Mouse (Mus musculus): ENCODE results near the gene Olfr324. TPM values are rescaled to one million over a fixed set of nuclear protein-coding genes. Genes with fewer than 3 reads are reported as not detected.
A peak's percentile ranks its signal among the peaks of the same experiment; 100 is the strongest.

Gene Olfr324
- total RNA-seq (2021) (not detected), polyA plus RNA-seq (2012; rRNA removed) (not detected in 2 replicates)
- long read RNA-seq: 0 reads

GRCm38 (mm10) chr11:58594814-58595213, at the start of gene Olfr324:
TSS of gene Olfr324 (plus strand) at chr11:58595114.
- Histone ChIP-seq H3K4me1 (ENCODE audit: control insufficient read depth, insufficient read depth, low read length) (no peaks in the 10 kb centered on the region), H3K36me3 (ENCODE audit: control insufficient read depth, insufficient read depth, low read length) (no peaks in the 10 kb centered on the region), H3K4me3 (no peak within 1 kb of the TSS), H3K79me2 (replicated peaks; ENCODE audit: control insufficient read depth, insufficient read depth, low read length) (no peaks in the 10 kb centered on the region), H3K27ac (no peak within 1 kb of the TSS), H3K27me3 (ENCODE audit: control insufficient read depth, insufficient read depth, low read length) (no peaks in the 10 kb centered on the region), H3K9ac (ENCODE audit: low read depth, low read length) (no peak within 1 kb of the TSS)
- DNase-seq: no peak
- no peak for TF ChIP-seq CTCF (IDR thresholded peaks at IDR 0.05)
- TF ChIP-seq EP300 (IDR thresholded peaks at IDR 0.05; ENCODE audit: insufficient read depth, low read depth, low read length): no peak
- no peak for TF ChIP-seq POLR2A (IDR thresholded peaks at IDR 0.05; ENCODE audit: insufficient read depth, low read depth, low read length)
- 68% methylated on average over 6 of the region's 6 CpGs for WGBS
- intact Hi-C loops (cut with DNase I): no loop called here

- Histone ChIP-seq H3K4me1 (ENCODE audit: control insufficient read depth, insufficient read depth, low read length) (no peaks in the 10 kb centered on the region), H3K9ac (ENCODE audit: low read depth, low read length) (no peak within 1 kb of the TSS), H3K79me2 (replicated peaks; ENCODE audit: control insufficient read depth, insufficient read depth, low read length) (no peaks in the 10 kb centered on the region), H3K27ac (no peak within 1 kb of the TSS), H3K27me3 (ENCODE audit: control insufficient read depth, insufficient read depth, low read length) (no peaks in the 10 kb centered on the region), H3K4me3 (no peak within 1 kb of the TSS), H3K36me3 (ENCODE audit: control insufficient read depth, insufficient read depth, low read length) (no peaks in the 10 kb centered on the region)
- TF ChIP-seq POLR2A (IDR thresholded peaks at IDR 0.05; ENCODE audit: insufficient read depth, low read depth, low read length) (no peak), EP300 (IDR thresholded peaks at IDR 0.05; ENCODE audit: insufficient read depth, low read depth, low read length) (no peak), CTCF (IDR thresholded peaks at IDR 0.05) (no peak)
- WGBS: 57% methylated on average over 5 of the region's 5 CpGs
- intact Hi-C loops (cut with DNase I): no loop called here
- no peak for DNase-seq
These were observed 48.6 kb upstream of the Olfr324 start, which contains the start of gene Olfr329-ps for GRCm38 (mm10) chr11:58546322-58546721. TSS of gene Olfr329-ps (minus strand) at chr11:58546422.

GRCm38 (mm10) chr11:58555536-58555935, 39.4 kb upstream of the Olfr324 start, which contains the start of gene Olfr328:
TSS of gene Olfr328 (minus strand) at chr11:58555636.
- Histone ChIP-seq H3K9ac (ENCODE audit: low read depth, low read length) (no peak within 1 kb of the TSS), H3K4me1 (ENCODE audit: control insufficient read depth, insufficient read depth, low read length) (no peaks in the 10 kb centered on the region), H3K27me3 (ENCODE audit: control insufficient read depth, insufficient read depth, low read length) (no peaks in the 10 kb centered on the region), H3K4me3 (no peak within 1 kb of the TSS), H3K27ac (no peak within 1 kb of the TSS), H3K79me2 (replicated peaks; ENCODE audit: control insufficient read depth, insufficient read depth, low read length) (no peaks in the 10 kb centered on the region), H3K36me3 (ENCODE audit: control insufficient read depth, insufficient read depth, low read length) (no peaks in the 10 kb centered on the region)
- intact Hi-C loops (cut with DNase I): no loop called here
- WGBS: 50% methylated on average over 1 of the region's 1 CpGs
- TF ChIP-seq EP300 (IDR thresholded peaks at IDR 0.05; ENCODE audit: insufficient read depth, low read depth, low read length) (no peak), CTCF (IDR thresholded peaks at IDR 0.05) (no peak), POLR2A (IDR thresholded peaks at IDR 0.05; ENCODE audit: insufficient read depth, low read depth, low read length) (no peak)
- no peak for DNase-seq

GRCm38 (mm10) chr11:58570405-58570804, 24.5 kb upstream of the Olfr324 start, which contains the start of gene Olfr224:
TSS of gene Olfr224 (minus strand) at chr11:58570553.
- Histone ChIP-seq H3K4me1 (ENCODE audit: control insufficient read depth, insufficient read depth, low read length) (no peaks in the 10 kb centered on the region), H3K4me3 (no peak within 1 kb of the TSS), H3K27me3 (ENCODE audit: control insufficient read depth, insufficient read depth, low read length) (no peaks in the 10 kb centered on the region), H3K27ac (no peak within 1 kb of the TSS), H3K79me2 (replicated peaks; ENCODE audit: control insufficient read depth, insufficient read depth, low read length) (no peaks in the 10 kb centered on the region), H3K9ac (ENCODE audit: low read depth, low read length) (no peak within 1 kb of the TSS), H3K36me3 (ENCODE audit: control insufficient read depth, insufficient read depth, low read length) (no peaks in the 10 kb centered on the region)
- WGBS: 43% methylated on average over 5 of the region's 5 CpGs
- DNase-seq: peak in 1 of 2 experiments; percentile 31
- intact Hi-C loops (cut with DNase I): no loop called here
- TF ChIP-seq POLR2A (IDR thresholded peaks at IDR 0.05; ENCODE audit: insufficient read depth, low read depth, low read length) (no peak), EP300 (IDR thresholded peaks at IDR 0.05; ENCODE audit: insufficient read depth, low read depth, low read length) (no peak), CTCF (IDR thresholded peaks at IDR 0.05) (no peak)

- no peaks in the 10 kb centered on the region for H3K79me2 ChIP-seq (replicated peaks; ENCODE audit: control insufficient read depth, insufficient read depth, low read length)
- WGBS: 61% methylated on average over 1 of the region's 1 CpGs
- TF ChIP-seq CTCF (IDR thresholded peaks at IDR 0.05) (no peak), POLR2A (IDR thresholded peaks at IDR 0.05; ENCODE audit: insufficient read depth, low read depth, low read length) (no peak), EP300 (IDR thresholded peaks at IDR 0.05; ENCODE audit: insufficient read depth, low read depth, low read length) (no peak)
- H3K4me1 ChIP-seq (ENCODE audit: control insufficient read depth, insufficient read depth, low read length): no peaks in the 10 kb centered on the region
- H3K36me3 ChIP-seq (ENCODE audit: control insufficient read depth, insufficient read depth, low read length): no peaks in the 10 kb centered on the region
- DNase-seq: no peak
- no peaks in the 10 kb centered on the region for H3K27me3 ChIP-seq (ENCODE audit: control insufficient read depth, insufficient read depth, low read length)
- no peak within 1 kb of the TSS for H3K4me3 ChIP-seq
- H3K27ac ChIP-seq: no peak within 1 kb of the TSS
- intact Hi-C loops (cut with DNase I): no loop called here
- H3K9ac ChIP-seq (ENCODE audit: low read depth, low read length): no peak within 1 kb of the TSS
These were observed 17.5 kb upstream of the Olfr324 start, which contains the start of gene Olfr325 for GRCm38 (mm10) chr11:58577430-58577829. TSS of gene Olfr325 (plus strand) at chr11:58577730.

- 61% methylated on average over 8 of the region's 8 CpGs for WGBS
These were observed 16.3 kb upstream of the Olfr324 start for GRCm38 (mm10) chr11:58578636-58579035.

More at GRCm38 (mm10) chr11:58578636-58579035, 16.3 kb upstream of the Olfr324 start:
- no peaks in the 10 kb centered on the region for H3K79me2 ChIP-seq (replicated peaks; ENCODE audit: control insufficient read depth, insufficient read depth, low read length)
- H3K4me1 ChIP-seq (ENCODE audit: control insufficient read depth, insufficient read depth, low read length): no peaks in the 10 kb centered on the region
- no peak for TF ChIP-seq CTCF (IDR thresholded peaks at IDR 0.05)
- no peak for TF ChIP-seq EP300 (IDR thresholded peaks at IDR 0.05; ENCODE audit: insufficient read depth, low read depth, low read length)
- no peak for TF ChIP-seq POLR2A (IDR thresholded peaks at IDR 0.05; ENCODE audit: insufficient read depth, low read depth, low read length)
- no peak for DNase-seq
- no peak overlapping the region for H3K9ac ChIP-seq (ENCODE audit: low read depth, low read length)
- H3K27me3 ChIP-seq (ENCODE audit: control insufficient read depth, insufficient read depth, low read length): no peaks in the 10 kb centered on the region
- H3K27ac ChIP-seq: no peak overlapping the region
- no peak overlapping the region for H3K4me3 ChIP-seq
- intact Hi-C loops (cut with DNase I): no loop called here
- H3K36me3 ChIP-seq (ENCODE audit: control insufficient read depth, insufficient read depth, low read length): no peaks in the 10 kb centered on the region
